Comparison of ENCODE assay signal across 8 mouse cellular contexts in the genomic region with DNA sequence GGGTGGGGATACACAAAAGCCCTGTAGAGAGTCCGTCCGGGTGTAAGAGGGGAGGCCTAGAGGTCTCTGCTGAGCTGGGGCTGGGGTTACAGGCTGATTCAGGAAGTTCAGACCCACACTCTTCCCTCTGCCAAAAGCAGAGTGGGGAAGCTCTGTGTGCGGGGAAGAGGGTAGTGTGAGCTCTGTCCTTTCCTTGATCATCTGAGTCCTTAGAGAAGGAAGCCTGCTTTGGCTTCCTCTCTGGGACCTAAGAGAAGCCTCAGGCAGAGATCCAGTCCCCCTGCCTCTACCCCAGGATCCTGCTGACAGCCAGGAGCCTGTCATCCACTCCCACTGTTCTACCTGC. TPM values are rescaled to one million over a fixed set of nuclear protein-coding genes. Genes with fewer than 3 reads are reported as not detected.
DNase-seq lines count a peak whose midpoint lies in the region; ATAC-seq and TF ChIP-seq lines count a peak whose summit lies in the region.

No protein-coding gene starts in this region.

- H3K27me3 ChIP-seq in lung, embryonic 14.5 days (ENCODE audit: insufficient read depth, low read length) = no peaks in the 10 kb centered on the region
- no peaks in the 10 kb centered on the region for H3K27me3 ChIP-seq in forebrain, embryonic 12.5 days
- no peaks in the 10 kb centered on the region for H3K27me3 ChIP-seq in limb, embryonic 10.5 days (ENCODE audit: low read depth, poor library complexity, severe bottlenecking)
- no peaks in the 10 kb centered on the region; the same call in 1 of the 2 replicates for H3K27me3 ChIP-seq in neural tube, embryonic 14.5 days (ENCODE audit: control insufficient read depth, insufficient read depth, low read length)

- no peak for ATAC-seq in lung, embryonic 14.5 days (ENCODE audit: insufficient read depth)
- no peak for ATAC-seq in forebrain, embryonic 12.5 days (ENCODE audit: low FRiP score)
- ATAC-seq in neural tube, embryonic 14.5 days (ENCODE audit: low read depth) = no peak

- TF ChIP-seq CTCF in lung, embryonic 14.5 days (IDR thresholded peaks at IDR 0.05; ENCODE audit: low read depth) = no peak

- peaks cover 69% of the 10 kb centered on the region for H3K36me3 ChIP-seq in lung, embryonic 14.5 days (ENCODE audit: insufficient read depth)
- H3K36me3 ChIP-seq in forebrain, embryonic 12.5 days (replicated peaks) = peaks cover 61% of the 10 kb centered on the region
- H3K36me3 ChIP-seq in limb, embryonic 10.5 days = peaks cover 64% of the 10 kb centered on the region
- H3K36me3 ChIP-seq in neural tube, embryonic 14.5 days (ENCODE audit: control insufficient read depth, insufficient read depth, low read length) = peaks cover 9% of the 10 kb centered on the region; the same call in 1 of the 2 replicates

- peaks cover 34% of the 10 kb centered on the region for H3K4me1 ChIP-seq in lung, embryonic 14.5 days (ENCODE audit: insufficient read depth)
- peaks cover 69% of the 10 kb centered on the region for H3K4me1 ChIP-seq in forebrain, embryonic 12.5 days
- H3K4me1 ChIP-seq in limb, embryonic 10.5 days = peaks cover 75% of the 10 kb centered on the region
- peaks cover 60% of the 10 kb centered on the region for H3K4me1 ChIP-seq in neural tube, embryonic 14.5 days (ENCODE audit: control insufficient read depth, insufficient read depth, low read length)

- peak overlapping the region; percentile 6 for H3K4me3 ChIP-seq in lung, embryonic 14.5 days (ENCODE audit: low read depth, low read length)
- peak overlapping the region; percentile 98 for H3K4me3 ChIP-seq in forebrain, embryonic 12.5 days (replicated peaks)
- H3K4me3 ChIP-seq in limb, embryonic 10.5 days = peak overlapping the region; percentile 72; the same call in 1 of the 2 replicates
- H3K4me3 ChIP-seq in neural tube, embryonic 14.5 days (ENCODE audit: low read depth, low read length) = peak overlapping the region; percentile 99

- H3K9ac ChIP-seq in lung, embryonic 14.5 days = 0 out of 2 replicates have a peak overlapping the region, but pooled peaks have one; percentile 14
- peak overlapping the region; percentile 56 for H3K9ac ChIP-seq in forebrain, embryonic 12.5 days
- H3K9ac ChIP-seq in neural tube, embryonic 14.5 days (replicated peaks; ENCODE audit: low read depth, low read length) = peak overlapping the region; percentile 62

- H3K9me3 ChIP-seq in lung, embryonic 14.5 days (ENCODE audit: low read depth, low read length) = no peaks in the 10 kb centered on the region
- no peaks in the 10 kb centered on the region for H3K9me3 ChIP-seq in forebrain, embryonic 12.5 days
- no peaks in the 10 kb centered on the region for H3K9me3 ChIP-seq in limb, embryonic 10.5 days (replicated peaks)
- H3K9me3 ChIP-seq in neural tube, embryonic 14.5 days (ENCODE audit: control insufficient read depth, low read length) = no peaks in the 10 kb centered on the region

- DNase-seq in lung, embryonic 14.5 days = no peak
- DNase-seq in lung, adult 18-20 months = no peak
- no peak for DNase-seq in limb, embryonic 10.5 days (ENCODE audit: low spot score)
- DNase-seq in frontal cortex, postnatal 36 days (ENCODE audit: low spot score in 2 of 2) = no peak
- DNase-seq in right cerebral cortex, postnatal 4 days = no peak
- DNase-seq in frontal cortex, adult 2 months (ENCODE audit: extremely low spot score in 1 of 2, low spot score in 1 of 2) = no peak

- H3K27ac ChIP-seq in lung, embryonic 14.5 days (ENCODE audit: low read depth) = peak overlapping the region; percentile 9; the same call in 1 of the 2 replicates
- H3K27ac ChIP-seq in forebrain, embryonic 12.5 days = peak overlapping the region; percentile 92
- peak overlapping the region; percentile 51; the same call in 1 of the 2 replicates for H3K27ac ChIP-seq in limb, embryonic 10.5 days
- peak overlapping the region; percentile 80 for H3K27ac ChIP-seq in neural tube, embryonic 14.5 days (ENCODE audit: low read depth, low read length)

- WGBS in lung, embryonic 14.5 days = 53% methylated on average over 3 of the region's 3 CpGs
- 38% methylated on average over 3 of the region's 3 CpGs for WGBS in forebrain, embryonic 12.5 days
- WGBS in limb, embryonic 10.5 days = 92% methylated on average over 3 of the region's 3 CpGs
- WGBS in neural tube, embryonic 14.5 days = 53% methylated on average over 3 of the region's 3 CpGs

- H3K4me2 ChIP-seq in lung, embryonic 14.5 days = peak overlapping the region; percentile 94
- peak overlapping the region; percentile 97 for H3K4me2 ChIP-seq in forebrain, embryonic 12.5 days
- peak overlapping the region; percentile 97 for H3K4me2 ChIP-seq in neural tube, embryonic 14.5 days (ENCODE audit: low read depth, low read length)

RNA-seq across cellular contexts. Expression of a gene that starts 4.8 kb away (rescaled TPM):
- 28.3 and 31.0 TPM in 2 replicates for polyA plus RNA-seq in lung, embryonic 14.5 days (2014; fragmentation: Nextera tagmentation; extraction: Ambion mirVana)
- 33.9 and 35.1 TPM in 2 replicates for polyA plus RNA-seq in forebrain, embryonic 12.5 days (2016; fragmentation: Nextera tagmentation; extraction: Ambion mirVana)
- 13.0 and 15.2 TPM in 2 replicates for polyA plus RNA-seq in limb, embryonic 10.5 days (2016; fragmentation: Nextera tagmentation; extraction: Ambion mirVana)
- 32.2 and 37.5 TPM in 2 replicates for polyA plus RNA-seq in neural tube, embryonic 14.5 days (2014; fragmentation: Nextera tagmentation; extraction: Ambion mirVana)
- 58.6 and 60.6 TPM in 2 replicates for polyA plus RNA-seq in frontal cortex, adult 2 months (2012; rRNA removed)

Comparison
In these comparisons a context has a peak if more than half of its experiments do, and no peak if none do; other contexts are left out.
1. H3K27ac ChIP-seq: peak in every context shown above with its lines; median percentile 92 in forebrain, embryonic 12.5 days; 80 in neural tube, embryonic 14.5 days; 51 in limb, embryonic 10.5 days; 9 in lung, embryonic 14.5 days.
2. H3K4me3 ChIP-seq: peak in every context shown above with its lines; median percentile 99 in neural tube, embryonic 14.5 days; 98 in forebrain, embryonic 12.5 days; 72 in limb, embryonic 10.5 days; 6 in lung, embryonic 14.5 days.